Mouse (Mus musculus): ENCODE results near the gene Gm13276. TPM values are rescaled to one million over a fixed set of nuclear protein-coding genes. Genes with fewer than 3 reads are reported as not detected.
"Not testable (repeated sequence)": the region's sequence is repeated elsewhere in the genome, so short reads cannot be mapped to it uniquely, and the experiment has no call there.

Gm13276 gene
- polyA plus RNA-seq (2016; fragmentation: Nextera tagmentation; extraction: Ambion mirVana), result not detected in 2 replicates

DNA sequence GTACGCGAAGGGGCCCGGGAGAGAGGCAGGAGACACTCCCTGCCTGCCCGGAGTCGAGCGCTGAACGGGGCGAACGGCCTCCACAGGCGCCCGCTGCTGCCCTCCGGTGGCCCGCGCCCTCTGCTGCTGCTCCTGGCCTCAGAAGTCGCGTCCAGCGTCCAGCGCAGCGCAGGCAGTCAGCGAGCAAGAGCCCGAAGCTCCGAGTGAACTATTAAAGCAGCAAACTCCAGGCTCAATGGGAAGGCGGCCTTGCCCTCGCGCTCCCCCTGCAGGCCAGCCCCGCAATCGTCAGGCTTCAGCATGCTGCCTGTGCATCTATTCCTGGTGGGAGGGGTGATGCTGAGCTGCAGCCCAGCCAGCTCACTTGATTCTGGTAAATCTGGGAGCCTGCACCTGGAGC lies at the start of gene Gm13276:
TSS of gene Gm13276 (plus strand) at position 301 of the 400 bp plus-strand sequence.
- H3K4me1 ChIP-seq (replicated peaks); H3K9me3 ChIP-seq; H3K27ac ChIP-seq; DNase-seq (ENCODE audit: low spot score); H3K27me3 ChIP-seq (ENCODE audit: insufficient read depth, poor library complexity, severe bottlenecking); H3K4me3 ChIP-seq; H3K36me3 ChIP-seq: not testable (repeated sequence)
- no CpG with 5 or more reads among the region's 27 CpGs for WGBS

DNA sequence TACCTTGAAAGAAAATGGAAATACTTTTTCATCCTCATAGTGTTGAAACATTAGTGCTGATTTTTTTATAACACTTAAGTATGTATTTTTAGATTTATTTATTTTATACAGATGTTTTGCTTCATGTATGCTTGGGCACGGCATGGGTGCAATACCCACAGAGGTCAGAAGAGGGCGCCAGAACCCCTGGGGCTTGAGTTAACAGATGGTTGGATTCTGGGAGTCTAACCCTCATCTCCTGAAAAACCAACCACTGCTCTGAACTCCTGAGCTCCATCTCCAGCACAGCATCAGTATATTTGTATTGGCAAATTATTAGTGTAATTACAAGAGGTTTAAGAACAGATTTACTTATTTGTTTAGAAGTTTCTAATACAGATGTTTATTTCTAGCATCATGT lies 47.0 kb upstream of the Gm13276 start:
- peak; percentile 83 for DNase-seq (ENCODE audit: low spot score)
- Histone ChIP-seq H3K27ac (no peak overlapping the region), H3K9me3 (no peaks in the 10 kb centered on the region), H3K4me1 (replicated peaks) (no peaks in the 10 kb centered on the region), H3K27me3 (ENCODE audit: insufficient read depth, poor library complexity, severe bottlenecking) (no peaks in the 10 kb centered on the region), H3K4me3 (no peak overlapping the region), H3K36me3 (no peaks in the 10 kb centered on the region)
- WGBS, result 7% methylated on average over 2 of the region's 2 CpGs

- H3K4me1 ChIP-seq (replicated peaks), result no peaks in the 10 kb centered on the region
- H3K27ac ChIP-seq, result no peak overlapping the region
- no peak for DNase-seq (ENCODE audit: low spot score)
- H3K27me3 ChIP-seq (ENCODE audit: insufficient read depth, poor library complexity, severe bottlenecking), result no peaks in the 10 kb centered on the region
- 93% methylated on average over 6 of the region's 6 CpGs for WGBS
- no peaks in the 10 kb centered on the region for H3K9me3 ChIP-seq
- H3K4me3 ChIP-seq, result no peak overlapping the region
- no peaks in the 10 kb centered on the region for H3K36me3 ChIP-seq
Measured at GRCm38 (mm10) chr4:88739036-88739435, 46.5 kb upstream of the Gm13276 start.

DNA sequence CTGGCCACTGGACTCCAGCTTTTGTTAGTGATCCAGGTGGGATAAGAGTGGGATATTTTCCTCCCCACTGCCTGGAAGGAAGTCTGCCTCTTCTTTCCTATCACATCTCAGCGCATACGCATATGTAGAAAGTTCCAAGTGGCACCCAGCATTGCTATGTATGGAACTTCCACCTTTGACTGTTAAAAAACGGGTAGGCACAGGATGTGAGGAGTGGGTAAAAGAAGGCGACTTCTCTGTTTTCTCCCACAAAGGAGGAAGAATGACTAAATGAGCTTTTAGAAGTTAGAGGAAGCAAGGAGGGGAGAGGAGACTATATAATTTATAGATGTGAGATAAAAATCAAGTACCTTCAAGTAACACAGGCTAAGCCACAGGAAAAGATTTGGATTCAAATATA lies 44.1 kb upstream of the Gm13276 start:
- Histone ChIP-seq H3K36me3 (no peaks in the 10 kb centered on the region), H3K4me3 (no peak overlapping the region), H3K27me3 (ENCODE audit: insufficient read depth, poor library complexity, severe bottlenecking) (no peaks in the 10 kb centered on the region), H3K9me3 (no peaks in the 10 kb centered on the region), H3K4me1 (replicated peaks) (no peaks in the 10 kb centered on the region), H3K27ac (no peak overlapping the region)
- DNase-seq (ENCODE audit: low spot score), result no peak
- 94% methylated on average over 4 of the region's 4 CpGs for WGBS

GRCm38 (mm10) chr4:88742771-88743371 lies 42.6 kb upstream of the Gm13276 start:
- 86% methylated on average over 7 of the region's 7 CpGs for WGBS
- no peaks in the 10 kb centered on the region for H3K9me3 ChIP-seq
- H3K36me3 ChIP-seq, result no peaks in the 10 kb centered on the region
- no peaks in the 10 kb centered on the region for H3K4me1 ChIP-seq (replicated peaks)
- H3K4me3 ChIP-seq, result no peak overlapping the region
- H3K27me3 ChIP-seq (ENCODE audit: insufficient read depth, poor library complexity, severe bottlenecking), result no peaks in the 10 kb centered on the region
- no peak overlapping the region for H3K27ac ChIP-seq
- no peak for DNase-seq (ENCODE audit: low spot score)

DNA sequence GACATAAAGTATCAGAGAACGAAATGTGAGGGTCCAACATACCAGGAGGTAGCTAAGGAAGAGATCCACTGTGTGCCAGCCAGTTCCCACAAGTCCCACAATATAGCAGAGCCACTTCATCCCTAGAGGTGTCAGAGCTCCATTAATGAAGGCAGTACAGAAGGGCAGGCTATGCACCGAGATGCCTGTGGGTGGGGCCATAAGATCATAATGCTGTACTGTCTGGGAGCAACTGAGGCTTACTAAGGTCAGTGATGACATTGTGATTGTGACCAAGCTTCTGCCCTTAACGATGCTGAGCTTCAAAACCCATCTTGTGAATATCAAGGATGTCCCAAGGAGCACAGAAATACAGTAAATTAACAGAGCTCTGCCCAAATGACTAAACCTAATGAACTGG lies 41.3 kb upstream of the Gm13276 start:
- no peaks in the 10 kb centered on the region for H3K9me3 ChIP-seq
- no peaks in the 10 kb centered on the region for H3K4me1 ChIP-seq (replicated peaks)
- H3K27ac ChIP-seq, result no peak overlapping the region
- 84% methylated on average over 3 of the region's 3 CpGs for WGBS
- no peak for DNase-seq (ENCODE audit: low spot score)
- H3K4me3 ChIP-seq, result no peak overlapping the region
- no peaks in the 10 kb centered on the region for H3K27me3 ChIP-seq (ENCODE audit: insufficient read depth, poor library complexity, severe bottlenecking)
- H3K36me3 ChIP-seq, result no peaks in the 10 kb centered on the region

DNA sequence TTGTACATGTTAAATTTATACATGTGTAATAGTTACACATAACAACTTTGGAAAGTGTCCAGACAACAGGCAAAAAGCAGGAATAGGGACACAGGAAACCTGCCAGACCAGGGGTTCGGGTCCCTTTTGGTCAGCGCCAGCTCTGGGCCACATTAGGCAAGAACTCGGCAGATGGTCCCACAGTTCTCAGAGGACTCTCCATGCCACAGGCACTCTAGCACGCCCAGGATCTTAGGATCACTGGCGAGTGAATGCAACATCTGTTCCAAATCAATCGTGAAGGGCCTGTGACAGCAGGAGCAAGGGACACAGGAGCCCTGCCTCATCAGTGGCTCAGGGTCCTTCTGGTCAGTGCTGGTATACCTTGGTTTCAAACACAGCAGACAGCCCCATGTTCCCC lies 35.6 kb upstream of the Gm13276 start:
- no peak overlapping the region for H3K27ac ChIP-seq
- 63% methylated on average over 6 of the region's 6 CpGs for WGBS
- no peaks in the 10 kb centered on the region for H3K4me1 ChIP-seq (replicated peaks)
- no peaks in the 10 kb centered on the region for H3K9me3 ChIP-seq
- DNase-seq (ENCODE audit: low spot score), result no peak
- H3K27me3 ChIP-seq (ENCODE audit: insufficient read depth, poor library complexity, severe bottlenecking), result no peaks in the 10 kb centered on the region
- H3K4me3 ChIP-seq, result no peak overlapping the region
- no peaks in the 10 kb centered on the region for H3K36me3 ChIP-seq

DNA sequence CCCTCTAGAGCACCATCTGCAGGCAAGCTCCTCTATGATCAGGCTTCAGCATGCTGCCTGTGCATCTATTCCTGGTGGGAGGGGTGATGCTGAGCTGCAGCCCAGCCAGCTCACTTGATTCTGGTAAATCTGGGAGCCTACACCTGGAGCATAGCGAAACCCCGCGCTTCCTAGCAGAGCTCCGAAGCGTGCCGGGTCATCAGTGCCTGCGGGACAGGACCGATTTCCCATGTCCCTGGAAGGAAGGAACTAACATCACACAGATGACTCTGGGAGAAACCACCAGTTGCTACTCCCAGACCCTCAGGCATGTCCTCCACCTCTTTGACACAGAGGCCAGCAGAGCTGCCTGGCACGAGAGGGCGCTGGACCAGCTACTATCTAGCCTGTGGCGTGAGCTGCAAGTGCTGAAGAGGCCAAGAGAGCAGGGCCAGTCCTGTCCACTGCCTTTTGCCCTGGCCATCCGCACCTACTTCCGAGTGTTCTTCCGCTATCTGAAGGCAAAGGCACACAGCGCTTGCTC lies 30.6 kb upstream of the Gm13276 start, which contains the start of gene Gm13271:
TSS of gene Gm13271 (plus strand) at position 51 of the 523 bp plus-strand sequence.
- H3K36me3 ChIP-seq; DNase-seq (ENCODE audit: low spot score); H3K4me1 ChIP-seq (replicated peaks); H3K27me3 ChIP-seq (ENCODE audit: insufficient read depth, poor library complexity, severe bottlenecking); H3K9me3 ChIP-seq; H3K4me3 ChIP-seq; H3K27ac ChIP-seq: not testable (repeated sequence)
- 75% methylated on average over 15 of the region's 15 CpGs for WGBS

DNA sequence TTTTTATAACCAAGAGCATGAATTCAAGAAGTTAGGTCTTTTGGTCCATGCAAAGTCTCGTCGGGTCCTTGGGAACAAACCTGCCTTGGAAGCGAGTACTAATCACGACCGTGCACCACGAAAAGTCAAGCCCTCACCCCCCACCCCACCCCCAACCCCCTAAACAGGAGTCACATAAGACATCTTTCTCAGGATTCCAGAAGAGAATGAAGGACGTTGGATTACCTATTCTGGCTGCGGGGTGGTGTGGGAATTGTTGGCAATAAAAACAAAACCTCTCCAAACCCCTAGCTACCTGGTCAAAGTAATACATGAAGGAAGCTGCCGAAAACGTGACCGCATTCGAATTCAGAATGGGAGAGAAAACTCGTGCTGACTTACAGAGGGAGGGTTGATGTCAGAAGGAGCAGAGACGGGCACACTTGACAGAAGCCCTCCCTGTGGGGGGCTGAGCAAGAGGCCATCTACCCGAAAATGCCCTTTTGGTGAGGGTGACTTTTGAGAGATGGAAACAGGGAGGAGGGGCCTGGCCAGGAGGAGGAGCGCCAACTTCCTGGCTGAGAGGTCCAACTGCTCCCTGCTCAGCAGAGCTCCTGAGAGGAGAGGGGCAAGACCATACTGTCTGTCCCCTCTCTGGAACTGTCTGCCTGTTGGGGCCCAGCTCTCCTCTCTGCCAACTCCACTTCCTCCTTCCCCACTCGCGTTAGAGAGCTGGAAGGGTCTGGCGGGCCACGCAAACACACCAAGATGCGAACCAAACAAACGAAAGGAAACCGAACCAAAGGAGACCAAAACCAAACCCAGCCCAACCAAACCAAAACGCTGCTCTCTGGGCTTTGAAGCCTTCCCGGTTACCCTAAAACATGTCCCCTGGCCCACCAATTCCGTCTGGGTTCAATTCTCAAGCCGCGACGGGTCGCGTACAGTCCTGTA lies 28.7 kb upstream of the Gm13276 start:
- not testable (repeated sequence) for H3K27me3 ChIP-seq (ENCODE audit: insufficient read depth, poor library complexity, severe bottlenecking); H3K9me3 ChIP-seq; H3K4me1 ChIP-seq (replicated peaks); H3K36me3 ChIP-seq
- WGBS, result 13% methylated on average over 29 of the region's 31 CpGs
- DNase-seq (ENCODE audit: low spot score), result peak; percentile 60
- Histone ChIP-seq H3K27ac (peak overlapping the region; percentile 90), H3K4me3 (peak overlapping the region; percentile 60)

DNA sequence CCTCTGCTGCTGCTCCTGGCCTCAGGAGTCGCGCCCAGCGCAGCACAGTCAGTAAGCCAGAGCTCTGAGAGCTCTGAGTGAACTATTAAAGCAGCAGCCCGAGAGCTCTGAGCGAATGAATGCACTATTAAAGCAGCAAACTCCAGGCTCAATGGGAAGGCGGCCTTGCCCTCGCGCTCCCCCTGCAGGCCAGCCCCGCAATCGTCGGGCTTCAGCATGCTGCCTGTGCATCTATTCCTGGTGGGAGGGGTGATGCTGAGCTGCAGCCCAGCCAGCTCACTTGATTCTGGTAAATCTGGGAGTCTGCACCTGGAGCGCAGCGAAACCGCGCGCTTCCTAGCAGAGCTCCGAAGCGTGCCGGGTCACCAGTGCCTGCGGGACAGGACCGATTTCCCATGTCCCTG lies 27.9 kb upstream of the Gm13276 start:
- peak; percentile 88 for DNase-seq (ENCODE audit: low spot score)
- H3K27me3 ChIP-seq (ENCODE audit: insufficient read depth, poor library complexity, severe bottlenecking); H3K4me1 ChIP-seq (replicated peaks); H3K9me3 ChIP-seq; H3K36me3 ChIP-seq: not testable (repeated sequence)
- Histone ChIP-seq H3K4me3 (peak overlapping the region; percentile 60), H3K27ac (peak overlapping the region; percentile 90)
- under 1% methylated on average over 21 of the region's 21 CpGs for WGBS

DNA sequence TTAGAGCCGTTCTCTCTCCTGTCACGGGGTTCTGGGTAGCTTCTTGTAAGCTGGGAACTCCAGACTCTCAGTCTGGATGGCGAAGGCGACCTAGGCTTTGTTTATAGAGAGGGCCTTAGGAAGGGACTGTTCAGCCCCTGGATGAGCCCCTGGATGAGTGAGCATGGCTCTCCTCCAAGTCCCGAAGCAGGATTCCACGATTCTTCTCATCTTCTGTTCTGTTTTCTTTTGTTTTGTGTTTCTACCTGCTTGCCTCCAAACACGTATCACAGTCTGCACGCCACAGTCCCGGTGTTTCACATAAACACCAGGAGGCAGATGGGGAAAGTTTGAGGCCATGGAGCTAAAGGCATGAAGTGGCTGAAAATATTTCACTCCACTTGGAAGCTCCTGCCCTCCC lies 26.8 kb upstream of the Gm13276 start:
- not testable (repeated sequence) for H3K36me3 ChIP-seq; H3K9me3 ChIP-seq; H3K27ac ChIP-seq; H3K4me3 ChIP-seq; DNase-seq (ENCODE audit: low spot score); H3K4me1 ChIP-seq (replicated peaks); H3K27me3 ChIP-seq (ENCODE audit: insufficient read depth, poor library complexity, severe bottlenecking)
- 89% methylated on average over 9 of the region's 9 CpGs for WGBS

DNA sequence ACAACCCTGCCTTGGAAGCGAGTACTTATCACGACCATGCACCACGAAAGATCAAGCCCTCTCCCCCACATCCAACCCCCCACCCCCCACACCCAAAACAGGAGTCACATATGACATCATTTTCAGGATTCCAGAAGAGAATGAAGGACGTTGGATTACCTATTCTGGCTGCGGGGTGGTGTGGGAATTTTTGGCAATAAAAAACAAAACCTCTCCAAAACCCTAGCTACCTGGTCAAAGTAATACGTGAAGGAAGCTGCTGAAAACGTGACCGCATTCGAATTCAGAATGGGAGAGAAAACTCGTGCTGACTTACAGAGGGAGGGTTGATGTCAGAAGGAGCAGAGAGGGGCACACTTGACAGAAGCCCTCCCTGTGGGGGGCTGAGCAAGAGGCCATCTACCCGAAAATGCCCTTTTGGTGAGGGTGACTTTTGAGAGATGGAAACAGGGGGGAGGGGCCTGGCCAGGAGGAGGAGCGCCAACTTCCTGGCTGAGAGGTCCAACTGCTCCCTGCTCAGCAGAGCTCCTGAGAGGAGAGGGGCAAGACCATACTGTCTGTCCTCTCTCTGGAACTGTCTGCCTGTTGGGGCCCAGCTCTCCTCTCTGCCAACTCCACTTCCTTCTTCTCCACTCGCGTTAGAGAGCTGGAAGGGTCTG lies 25.8 kb upstream of the Gm13276 start, which contains the start of gene Gm13283:
TSS of gene Gm13283 (plus strand) at position 510 of the 659 bp plus-strand sequence.
- H3K27ac ChIP-seq; H3K9me3 ChIP-seq; DNase-seq (ENCODE audit: low spot score); H3K27me3 ChIP-seq (ENCODE audit: insufficient read depth, poor library complexity, severe bottlenecking); H3K36me3 ChIP-seq; H3K4me1 ChIP-seq (replicated peaks): not testable (repeated sequence)
- 22% methylated on average over 11 of the region's 14 CpGs for WGBS
- peak within 1 kb of the TSS; percentile 43 for H3K4me3 ChIP-seq

DNA sequence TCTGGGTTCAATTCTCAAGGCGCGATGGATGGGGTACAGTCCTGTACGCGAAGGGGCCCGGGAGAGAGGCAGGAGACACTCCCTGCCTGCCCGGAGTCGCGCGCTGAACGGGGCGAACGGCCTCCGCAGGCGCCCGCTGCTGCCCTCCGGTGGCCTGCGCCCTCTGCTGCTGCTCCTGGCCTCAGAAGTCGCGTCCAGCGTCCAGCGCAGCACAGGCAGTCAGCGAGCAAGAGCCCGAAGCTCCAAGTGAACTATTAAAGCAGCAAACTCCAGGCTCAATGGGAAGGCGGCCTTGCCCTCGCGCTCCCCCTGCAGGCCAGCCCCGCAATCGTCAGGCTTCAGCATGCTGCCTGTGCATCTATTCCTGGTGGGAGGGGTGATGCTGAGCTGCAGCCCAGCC lies 25.1 kb upstream of the Gm13276 start:
- H3K4me1 ChIP-seq (replicated peaks); H3K36me3 ChIP-seq; H3K27ac ChIP-seq; H3K9me3 ChIP-seq; H3K27me3 ChIP-seq (ENCODE audit: insufficient read depth, poor library complexity, severe bottlenecking): not testable (repeated sequence)
- peak overlapping the region; percentile 43 for H3K4me3 ChIP-seq
- under 1% methylated on average over 28 of the region's 28 CpGs for WGBS
- peak; percentile 75 for DNase-seq (ENCODE audit: low spot score)
